Mouse (Mus musculus) kidney, adult 10 weeks (tissue): ENCODE data around the gene Lsm14a. TPM values are rescaled to one million over a fixed set of nuclear protein-coding genes. Genes with fewer than 3 reads are reported as not detected.

Source experiments
- polyA plus RNA-seq: library from polyadenylated mRNA; stranded (reverse); fragments of 350-450 nt; fragmentation: Illumina TruSeq; extraction: RNeasy Lipid Tissue Mini Kit (QIAGEN cat#74804); gene quantifications from one replicate; pipeline ENCODE4 v1.2.3, GENCODE M21; 2014; ENCODE audit warnings: low read depth, low replicate concordance

The Lsm14a gene
- polyA plus RNA-seq: 114 TPM

GRCm38 (mm10) chr7:34393215-34393614 is at the start of gene Lsm14a:
TSS of gene Lsm14a (minus strand) at chr7:34393315.

GRCm38 (mm10) chr7:34313443-34313875 is 79.7 kb downstream of the Lsm14a start, which contains the start of gene 4931406P16Rik:
TSS of gene 4931406P16Rik (minus strand) at chr7:34313551.

Other genes with a start within 250 kb of the Lsm14a start
- 60.7 TPM for gene Uba2, start 223.7 kb downstream of the Lsm14a start, polyA plus RNA-seq
- 3.2 TPM for gene Pdcd2l, start 196.7 kb downstream of the Lsm14a start, polyA plus RNA-seq
- gene Gpi1, start 163.0 kb downstream of the Lsm14a start, polyA plus RNA-seq: 39.9 TPM
- gene Gm6096, start 142.3 kb downstream of the Lsm14a start, polyA plus RNA-seq: not detected
- gene 4931406P16Rik, start 79.8 kb downstream of the Lsm14a start, polyA plus RNA-seq: 47.0 TPM